Mouse (Mus musculus): Measurements from ENCODE around the gene Lamb3. TPM values are rescaled to one million over a fixed set of nuclear protein-coding genes. Genes with fewer than 3 reads are reported as not detected.

Gene Lamb3
- 2.7 and 4.8 TPM in 2 replicates for polyA plus RNA-seq (2012; rRNA removed)

DNA sequence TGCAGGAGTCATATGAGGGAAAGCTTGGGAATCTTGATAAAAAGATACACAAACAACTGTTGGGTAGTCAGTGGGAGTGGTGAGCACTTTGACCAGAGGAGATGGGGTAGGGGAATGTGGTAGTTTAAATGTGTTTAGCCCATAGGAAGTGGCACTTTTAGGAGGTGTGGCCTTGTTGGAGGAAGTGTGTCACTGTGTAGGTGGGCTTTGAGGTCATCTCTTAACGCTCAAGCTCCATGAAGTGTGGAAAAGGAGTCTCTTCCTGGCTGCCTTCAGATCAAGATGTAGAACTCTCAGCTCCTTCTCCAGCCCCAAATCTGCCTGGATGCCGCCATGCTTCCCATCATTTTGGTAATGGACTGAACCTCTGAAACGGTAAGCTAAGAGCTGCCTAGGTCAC is at the start of gene Lamb3:
Lamb3 (plus strand) TSS at position 197 of the 400 bp plus-strand sequence.
- WGBS: 85% methylated on average over 3 of the region's 3 CpGs

DNA sequence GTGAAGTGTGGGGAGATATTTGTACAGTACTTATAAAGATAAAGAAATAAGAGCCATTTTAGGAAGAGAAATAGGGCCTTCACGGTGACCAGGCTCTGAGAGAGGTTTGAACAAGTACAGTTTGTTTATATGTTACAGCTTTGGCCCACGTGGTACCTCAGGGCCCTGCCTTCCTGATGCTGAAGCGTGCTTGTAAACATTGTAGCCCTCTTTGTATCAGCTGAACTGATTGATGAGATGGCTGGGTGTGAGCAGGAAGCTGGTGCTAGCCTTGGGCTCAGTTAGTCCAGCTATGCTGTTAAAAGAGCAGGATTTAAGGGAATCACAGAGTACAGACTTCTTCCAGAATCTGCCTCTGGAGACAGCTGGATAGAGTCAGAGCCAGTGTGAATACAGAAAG is 48.3 kb upstream of the Lamb3 start:
- TF ChIP-seq POLR2A (IDR thresholded peaks at IDR 0.05; ENCODE audit: low read depth, low read length): no peak
- TF ChIP-seq CTCF (conservative IDR thresholded peaks at IDR 0.05; ENCODE audit: insufficient read depth, insufficient read length, low read depth, low read length): no peak
- 71% methylated on average over 3 of the region's 3 CpGs for WGBS
- no peaks in the 10 kb centered on the region for H3K27me3 ChIP-seq (replicated peaks; ENCODE audit: control insufficient read depth, insufficient read depth, low read length)
- peaks cover 18% of the 10 kb centered on the region for H3K4me1 ChIP-seq (ENCODE audit: control insufficient read depth, insufficient read depth, low read length)
- H3K27ac ChIP-seq (ENCODE audit: insufficient read depth, low read depth, low read length): no peak overlapping the region
- H3K4me3 ChIP-seq (ENCODE audit: insufficient read depth, low read depth, low read length): no peak overlapping the region
- H3K36me3 ChIP-seq (ENCODE audit: control insufficient read depth, insufficient read depth, low read length): no peaks in the 10 kb centered on the region
- DNase-seq: no peak

More for the DNA sequence above, at the start of gene Lamb3:
- TF ChIP-seq CTCF (conservative IDR thresholded peaks at IDR 0.05; ENCODE audit: insufficient read depth, insufficient read length, low read depth, low read length) (no peak), POLR2A (IDR thresholded peaks at IDR 0.05; ENCODE audit: low read depth, low read length) (no peak)
- Histone ChIP-seq H3K4me1 (ENCODE audit: control insufficient read depth, insufficient read depth, low read length) (peaks cover 7% of the 10 kb centered on the region; the same call in 1 of the 2 replicates), H3K36me3 (ENCODE audit: control insufficient read depth, insufficient read depth, low read length) (no peaks in the 10 kb centered on the region), H3K4me3 (ENCODE audit: insufficient read depth, low read depth, low read length) (no peak within 1 kb of the TSS), H3K27me3 (replicated peaks; ENCODE audit: control insufficient read depth, insufficient read depth, low read length) (no peaks in the 10 kb centered on the region), H3K27ac (ENCODE audit: insufficient read depth, low read depth, low read length) (no peak within 1 kb of the TSS)
- no peak for DNase-seq

DNA sequence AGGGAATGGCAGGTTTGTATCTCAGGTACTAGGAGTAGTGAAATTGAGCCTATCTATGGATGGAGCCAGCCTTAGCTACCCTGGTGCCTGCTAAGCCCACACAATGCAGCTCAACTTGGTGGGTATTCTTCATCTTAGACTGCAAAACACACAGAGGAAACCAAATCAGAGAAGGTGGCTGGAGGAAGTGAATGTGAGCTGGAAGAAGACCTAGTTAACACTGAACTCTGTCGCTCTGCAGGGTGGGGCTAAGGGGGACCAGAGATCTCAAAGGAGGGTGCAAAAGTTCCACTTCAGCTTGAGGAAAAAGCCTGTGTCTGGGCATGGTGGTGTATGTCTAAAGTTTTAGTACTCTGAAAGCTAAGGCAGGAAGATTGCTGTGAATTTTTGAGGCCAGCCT is 47.9 kb upstream of the Lamb3 start:
- Histone ChIP-seq H3K27me3 (replicated peaks; ENCODE audit: control insufficient read depth, insufficient read depth, low read length) (no peaks in the 10 kb centered on the region), H3K36me3 (ENCODE audit: control insufficient read depth, insufficient read depth, low read length) (no peaks in the 10 kb centered on the region), H3K4me1 (ENCODE audit: control insufficient read depth, insufficient read depth, low read length) (peaks cover 14% of the 10 kb centered on the region; the same call in 1 of the 2 replicates), H3K27ac (ENCODE audit: insufficient read depth, low read depth, low read length) (no peak overlapping the region), H3K4me3 (ENCODE audit: insufficient read depth, low read depth, low read length) (no peak overlapping the region)
- DNase-seq: no peak
- 65% methylated on average over 1 of the region's 1 CpGs for WGBS
- TF ChIP-seq POLR2A (IDR thresholded peaks at IDR 0.05; ENCODE audit: low read depth, low read length) (no peak), CTCF (conservative IDR thresholded peaks at IDR 0.05; ENCODE audit: insufficient read depth, insufficient read length, low read depth, low read length) (no peak)

DNA sequence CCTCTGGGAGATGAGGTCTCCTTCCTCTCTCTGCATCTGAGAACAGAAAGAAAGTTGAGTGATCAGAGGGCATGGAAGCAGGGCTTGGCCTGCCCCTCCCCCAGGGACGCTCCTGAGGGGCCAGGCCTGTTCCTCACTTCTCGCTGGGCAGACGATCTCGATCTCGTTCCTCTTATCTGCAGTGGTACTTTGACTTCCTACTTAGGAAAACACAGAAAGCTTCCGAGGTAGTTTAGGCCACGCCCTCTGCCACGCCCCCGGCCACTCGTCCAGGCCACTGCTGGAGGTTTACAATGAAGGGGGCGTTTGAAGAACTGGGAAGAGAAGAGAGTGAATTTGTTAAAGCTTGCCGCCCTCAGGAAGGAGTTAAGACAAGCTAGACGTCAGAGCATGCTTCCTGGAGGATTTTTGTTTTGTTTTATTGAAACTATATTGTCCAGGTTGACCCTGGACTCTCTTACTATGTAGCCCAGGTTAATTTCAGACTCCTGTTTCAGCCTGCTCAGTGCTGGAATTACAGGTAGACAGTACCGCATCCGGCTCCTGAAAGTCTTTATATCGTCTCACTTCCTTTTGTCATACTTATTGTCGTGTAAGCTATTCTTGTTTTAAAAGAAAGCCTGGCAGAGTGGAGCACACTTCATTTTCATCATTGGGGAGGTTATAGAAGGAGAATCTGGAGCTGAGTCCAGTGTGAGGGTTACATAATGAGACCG is 47.0 kb upstream of the Lamb3 start:
- Histone ChIP-seq H3K4me1 (ENCODE audit: control insufficient read depth, insufficient read depth, low read length) (peaks cover 12% of the 10 kb centered on the region; the same call in 1 of the 2 replicates), H3K36me3 (ENCODE audit: control insufficient read depth, insufficient read depth, low read length) (no peaks in the 10 kb centered on the region), H3K27ac (ENCODE audit: insufficient read depth, low read depth, low read length) (no peak overlapping the region), H3K27me3 (replicated peaks; ENCODE audit: control insufficient read depth, insufficient read depth, low read length) (no peaks in the 10 kb centered on the region), H3K4me3 (ENCODE audit: insufficient read depth, low read depth, low read length) (no peak overlapping the region; the same call in 1 of the 2 replicates)
- DNase-seq: peak; percentile 46
- TF ChIP-seq POLR2A (IDR thresholded peaks at IDR 0.05; ENCODE audit: low read depth, low read length): no peak
- no peak for TF ChIP-seq CTCF (conservative IDR thresholded peaks at IDR 0.05; ENCODE audit: insufficient read depth, insufficient read length, low read depth, low read length)
- WGBS: 24% methylated on average over 18 of the region's 18 CpGs

DNA sequence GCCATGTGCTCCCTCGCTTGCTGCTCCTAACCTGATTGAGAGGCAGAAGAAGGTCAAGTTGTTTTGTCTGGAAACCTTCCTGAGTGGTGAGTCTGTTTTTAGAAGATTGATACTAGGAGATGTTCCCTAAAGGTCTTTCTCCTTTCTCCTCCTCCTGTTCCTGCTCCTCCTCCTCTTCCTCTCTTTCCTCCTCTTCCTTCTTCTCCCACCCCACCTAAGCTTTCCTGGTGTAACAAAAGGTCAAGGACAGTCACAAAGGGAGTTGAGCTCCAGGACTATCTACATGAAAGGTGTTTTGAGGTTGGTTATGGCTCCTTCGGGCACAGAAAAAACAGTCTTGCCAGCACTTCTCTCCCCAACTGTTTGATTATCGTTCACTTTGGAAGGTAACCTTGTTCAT is 39.8 kb upstream of the Lamb3 start, which contains the start of gene A130010J15Rik:
A130010J15Rik (plus strand) TSS at position 301 of the 400 bp plus-strand sequence.
- no peak for TF ChIP-seq CTCF (conservative IDR thresholded peaks at IDR 0.05; ENCODE audit: insufficient read depth, insufficient read length, low read depth, low read length)
- TF ChIP-seq POLR2A (IDR thresholded peaks at IDR 0.05; ENCODE audit: low read depth, low read length): no peak
- 89% methylated on average over 3 of the region's 3 CpGs for WGBS
- no peak within 1 kb of the TSS for H3K4me3 ChIP-seq (ENCODE audit: insufficient read depth, low read depth, low read length)
- no peaks in the 10 kb centered on the region for H3K27me3 ChIP-seq (replicated peaks; ENCODE audit: control insufficient read depth, insufficient read depth, low read length)
- H3K27ac ChIP-seq (ENCODE audit: insufficient read depth, low read depth, low read length): no peak within 1 kb of the TSS
- DNase-seq: no peak
- H3K4me1 ChIP-seq (ENCODE audit: control insufficient read depth, insufficient read depth, low read length): peaks cover 8% of the 10 kb centered on the region; the same call in 1 of the 2 replicates
- peaks cover 5% of the 10 kb centered on the region; the same call in 1 of the 2 replicates for H3K36me3 ChIP-seq (ENCODE audit: control insufficient read depth, insufficient read depth, low read length)

DNA sequence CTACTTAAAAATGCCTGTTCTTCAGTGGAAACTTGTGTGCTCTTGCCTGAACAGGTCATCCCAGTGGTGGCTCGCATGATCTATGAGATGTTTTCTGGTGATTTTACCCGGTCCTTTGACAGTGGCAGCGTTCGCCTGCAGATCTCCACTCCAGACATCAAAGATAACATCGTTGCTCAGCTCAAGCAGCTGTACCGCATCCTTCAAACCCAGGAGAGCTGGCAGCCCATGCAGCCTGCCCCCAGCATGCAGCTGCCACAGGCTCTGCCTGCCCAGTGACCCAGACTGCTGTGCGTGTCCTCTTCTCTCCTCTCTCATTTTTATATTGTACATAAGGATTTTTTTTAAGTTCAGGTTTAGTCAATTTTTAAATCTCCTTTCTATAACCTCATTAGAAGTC is 38.3 kb upstream of the Lamb3 start:
- TF ChIP-seq POLR2A (IDR thresholded peaks at IDR 0.05; ENCODE audit: low read depth, low read length) (no peak), CTCF (conservative IDR thresholded peaks at IDR 0.05; ENCODE audit: insufficient read depth, insufficient read length, low read depth, low read length) (no peak)
- Histone ChIP-seq H3K27ac (ENCODE audit: insufficient read depth, low read depth, low read length) (no peak overlapping the region), H3K36me3 (ENCODE audit: control insufficient read depth, insufficient read depth, low read length) (peaks cover 5% of the 10 kb centered on the region; the same call in 1 of the 2 replicates), H3K4me1 (ENCODE audit: control insufficient read depth, insufficient read depth, low read length) (peaks cover 12% of the 10 kb centered on the region), H3K27me3 (replicated peaks; ENCODE audit: control insufficient read depth, insufficient read depth, low read length) (no peaks in the 10 kb centered on the region), H3K4me3 (ENCODE audit: insufficient read depth, low read depth, low read length) (no peak overlapping the region)
- WGBS: 80% methylated on average over 7 of the region's 7 CpGs
- no peak for DNase-seq

DNA sequence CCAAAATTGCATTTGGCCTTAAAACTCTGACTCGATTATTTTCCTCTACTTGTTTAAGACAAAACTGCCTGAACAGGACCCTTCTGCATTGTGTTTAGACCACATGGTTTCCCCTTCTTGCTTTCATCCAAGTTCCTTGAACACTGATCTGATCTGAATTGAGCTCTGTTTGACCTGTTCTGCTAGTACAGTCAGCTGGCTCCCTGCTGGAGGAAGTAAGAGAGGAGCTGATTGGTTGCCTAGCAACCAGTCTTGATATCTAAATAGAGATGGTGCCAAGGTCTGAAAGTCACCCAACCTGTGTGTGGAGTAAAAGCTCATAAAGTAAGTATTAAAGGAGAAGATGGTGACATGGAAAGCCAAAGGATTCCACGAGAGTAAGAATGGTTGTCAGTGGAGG is 37.6 kb upstream of the Lamb3 start:
- WGBS: 70% methylated on average over 2 of the region's 2 CpGs
- peak; percentile 44 for DNase-seq
- peaks cover 18% of the 10 kb centered on the region for H3K4me1 ChIP-seq (ENCODE audit: control insufficient read depth, insufficient read depth, low read length)

More for the DNA sequence above, 37.6 kb upstream of the Lamb3 start:
- Histone ChIP-seq H3K27me3 (replicated peaks; ENCODE audit: control insufficient read depth, insufficient read depth, low read length) (no peaks in the 10 kb centered on the region), H3K27ac (ENCODE audit: insufficient read depth, low read depth, low read length) (no peak overlapping the region), H3K4me3 (ENCODE audit: insufficient read depth, low read depth, low read length) (no peak overlapping the region), H3K36me3 (ENCODE audit: control insufficient read depth, insufficient read depth, low read length) (peaks cover 5% of the 10 kb centered on the region; the same call in 1 of the 2 replicates)
- TF ChIP-seq POLR2A (IDR thresholded peaks at IDR 0.05; ENCODE audit: low read depth, low read length) (no peak), CTCF (conservative IDR thresholded peaks at IDR 0.05; ENCODE audit: insufficient read depth, insufficient read length, low read depth, low read length) (no peak)
